Mouse (Mus musculus): ENCODE results near the gene Vgf. TPM values are rescaled to one million over a fixed set of nuclear protein-coding genes. Genes with fewer than 3 reads are reported as not detected.

The Vgf gene
- polyA plus RNA-seq, 2 experiments, result 0.11 to 0.21 TPM

GRCm38 (mm10) chr5:137029643-137030415 is 3.6 kb downstream of the Vgf start:
- Histone ChIP-seq H3K27ac (replicated peaks; ENCODE audit: low read depth, low read length) (no peak overlapping the region), H3K4me2 (replicated peaks; ENCODE audit: low read depth, low read length, severe bottlenecking) (peak overlapping the region; percentile 56), H3K9ac (ENCODE audit: low read depth, low read length, severe bottlenecking) (no peak overlapping the region), H3K4me1 (ENCODE audit: control insufficient read depth, insufficient read depth, low read length) (peaks cover 21% of the 10 kb centered on the region), H3K27me3 (ENCODE audit: control insufficient read depth, insufficient read depth, low read length) (peaks cover 79% of the 10 kb centered on the region), H3K4me3 (replicated peaks; ENCODE audit: low read length) (peak overlapping the region; percentile 32), H3K36me3 (ENCODE audit: control insufficient read depth, insufficient read depth, low read length) (no peaks in the 10 kb centered on the region), H3K9me3 (ENCODE audit: control insufficient read depth, low read length) (no peaks in the 10 kb centered on the region)
- DNase-seq (ENCODE audit: low spot score) (peak; percentile 96), ATAC-seq (ENCODE audit: low FRiP score, low read depth) (peak; percentile 90)
- TF ChIP-seq POLR2A (IDR thresholded peaks at IDR 0.05; ENCODE audit: borderline replicate concordance, extremely low read depth, insufficient read depth, insufficient read length), result no peak
- under 1% methylated on average over 52 of the region's 52 CpGs for WGBS

- Histone ChIP-seq H3K9ac (ENCODE audit: low read depth, low read length, severe bottlenecking) (no peak overlapping the region), H3K4me3 (replicated peaks; ENCODE audit: low read length) (peak overlapping the region; percentile 32; the same call in 1 of the 2 replicates), H3K36me3 (ENCODE audit: control insufficient read depth, insufficient read depth, low read length) (0 out of 2 replicates have a peak, but pooled peaks cover 3% of the 10 kb centered on the region), H3K4me1 (ENCODE audit: control insufficient read depth, insufficient read depth, low read length) (peaks cover 21% of the 10 kb centered on the region), H3K4me2 (replicated peaks; ENCODE audit: low read depth, low read length, severe bottlenecking) (peak overlapping the region; percentile 34), H3K27me3 (ENCODE audit: control insufficient read depth, insufficient read depth, low read length) (peaks cover 73% of the 10 kb centered on the region), H3K9me3 (ENCODE audit: control insufficient read depth, low read length) (no peaks in the 10 kb centered on the region), H3K27ac (replicated peaks; ENCODE audit: low read depth, low read length) (no peak overlapping the region)
- DNase-seq (ENCODE audit: low spot score), result no peak
- no peak for ATAC-seq (ENCODE audit: low FRiP score, low read depth)
- TF ChIP-seq POLR2A (IDR thresholded peaks at IDR 0.05; ENCODE audit: borderline replicate concordance, extremely low read depth, insufficient read depth, insufficient read length), result no peak
- WGBS, result 13% methylated on average over 22 of the region's 22 CpGs
Measured at GRCm38 (mm10) chr5:137030416-137030810, 4.2 kb downstream of the Vgf start.

GRCm38 (mm10) chr5:137031076-137032032 is 5.2 kb downstream of the Vgf start:
- Histone ChIP-seq H3K27me3 (ENCODE audit: control insufficient read depth, insufficient read depth, low read length) (peaks cover 64% of the 10 kb centered on the region), H3K9ac (ENCODE audit: low read depth, low read length, severe bottlenecking) (no peak overlapping the region), H3K9me3 (ENCODE audit: control insufficient read depth, low read length) (no peaks in the 10 kb centered on the region), H3K4me2 (replicated peaks; ENCODE audit: low read depth, low read length, severe bottlenecking) (peak overlapping the region; percentile 99), H3K36me3 (ENCODE audit: control insufficient read depth, insufficient read depth, low read length) (peaks cover 12% of the 10 kb centered on the region), H3K27ac (replicated peaks; ENCODE audit: low read depth, low read length) (no peak overlapping the region), H3K4me1 (ENCODE audit: control insufficient read depth, insufficient read depth, low read length) (peaks cover 21% of the 10 kb centered on the region), H3K4me3 (replicated peaks; ENCODE audit: low read length) (peak overlapping the region; percentile 43)
- TF ChIP-seq POLR2A (IDR thresholded peaks at IDR 0.05; ENCODE audit: borderline replicate concordance, extremely low read depth, insufficient read depth, insufficient read length), result no peak
- WGBS, result 1% methylated on average over 77 of the region's 78 CpGs
- peak; percentile 5 for DNase-seq (ENCODE audit: low spot score)
- ATAC-seq (ENCODE audit: low FRiP score, low read depth), result no peak

GRCm38 (mm10) chr5:137032033-137032421 is 5.8 kb downstream of the Vgf start:
- DNase-seq (ENCODE audit: low spot score), result no peak
- WGBS, result under 1% methylated on average over 32 of the region's 33 CpGs
- H3K36me3 ChIP-seq (ENCODE audit: control insufficient read depth, insufficient read depth, low read length), result peaks cover 18% of the 10 kb centered on the region
- peak overlapping the region; percentile 43 for H3K4me3 ChIP-seq (replicated peaks; ENCODE audit: low read length)
- no peaks in the 10 kb centered on the region for H3K9me3 ChIP-seq (ENCODE audit: control insufficient read depth, low read length)
- peaks cover 57% of the 10 kb centered on the region for H3K27me3 ChIP-seq (ENCODE audit: control insufficient read depth, insufficient read depth, low read length)
- peaks cover 21% of the 10 kb centered on the region for H3K4me1 ChIP-seq (ENCODE audit: control insufficient read depth, insufficient read depth, low read length)
- H3K27ac ChIP-seq (replicated peaks; ENCODE audit: low read depth, low read length), result no peak overlapping the region
- no peak for ATAC-seq (ENCODE audit: low FRiP score, low read depth)
- H3K9ac ChIP-seq (ENCODE audit: low read depth, low read length, severe bottlenecking), result no peak overlapping the region
- no peak for TF ChIP-seq POLR2A (IDR thresholded peaks at IDR 0.05; ENCODE audit: borderline replicate concordance, extremely low read depth, insufficient read depth, insufficient read length)
- H3K4me2 ChIP-seq (replicated peaks; ENCODE audit: low read depth, low read length, severe bottlenecking), result peak overlapping the region; percentile 99

- Histone ChIP-seq H3K9ac (ENCODE audit: low read depth, low read length, severe bottlenecking) (no peak overlapping the region), H3K27me3 (ENCODE audit: control insufficient read depth, insufficient read depth, low read length) (peaks cover 53% of the 10 kb centered on the region)
- under 1% methylated on average over 20 of the region's 49 CpGs for WGBS
Measured at GRCm38 (mm10) chr5:137032641-137033074, 6.5 kb downstream of the Vgf start.

More at GRCm38 (mm10) chr5:137032641-137033074, 6.5 kb downstream of the Vgf start:
- peak; percentile 75 for ATAC-seq (ENCODE audit: low FRiP score, low read depth)
- Histone ChIP-seq H3K4me1 (ENCODE audit: control insufficient read depth, insufficient read depth, low read length) (peaks cover 21% of the 10 kb centered on the region), H3K36me3 (ENCODE audit: control insufficient read depth, insufficient read depth, low read length) (peaks cover 24% of the 10 kb centered on the region), H3K4me2 (replicated peaks; ENCODE audit: low read depth, low read length, severe bottlenecking) (peak overlapping the region; percentile 99), H3K9me3 (ENCODE audit: control insufficient read depth, low read length) (no peaks in the 10 kb centered on the region), H3K4me3 (replicated peaks; ENCODE audit: low read length) (peak overlapping the region; percentile 43), H3K27ac (replicated peaks; ENCODE audit: low read depth, low read length) (no peak overlapping the region)
- no peak for TF ChIP-seq POLR2A (IDR thresholded peaks at IDR 0.05; ENCODE audit: borderline replicate concordance, extremely low read depth, insufficient read depth, insufficient read length)
- peak; percentile 83 for DNase-seq (ENCODE audit: low spot score)

All from limb, embryonic 14.5 days (tissue).